ENCODE assay signal across 25 mouse cellular contexts in the genomic region with DNA sequence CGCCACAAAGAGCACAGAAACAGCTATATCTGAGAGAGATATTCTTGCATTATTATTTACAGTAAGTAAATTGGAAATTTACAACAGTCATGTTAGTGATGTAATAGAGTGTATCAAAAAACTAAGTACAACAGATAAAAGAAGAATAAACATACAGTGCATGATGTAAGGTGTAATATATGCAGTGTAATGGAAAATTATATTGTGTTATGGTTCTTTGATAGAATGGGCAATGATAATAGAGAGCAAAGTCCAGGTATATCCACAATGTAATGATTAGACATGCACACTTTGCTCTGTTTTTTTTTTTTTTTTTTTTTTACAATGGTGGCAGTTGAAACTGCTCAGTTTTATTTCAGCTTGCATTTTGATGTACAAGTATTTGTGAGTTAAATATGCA. TPM values are rescaled to one million over a fixed set of nuclear protein-coding genes. Genes with fewer than 3 reads are reported as not detected.
DNase-seq lines count a peak whose midpoint lies in the region; ATAC-seq and TF ChIP-seq lines count a peak whose summit lies in the region.
"Had no signal": no experiment of that assay in that cellular context is flagged by ENCODE, and none has a peak within 500 bp of the region (broad histone marks: within the 10 kb centered on the region; RNA-seq: fewer than 3 reads in every experiment).

No protein-coding gene starts in this region.

- ATAC-seq in intestine, embryonic 15.5 days: peak; percentile 88
- peak; percentile 85 for ATAC-seq in intestine, postnatal 0 days
- ATAC-seq: activated CD4-positive, CD25-positive, alpha-beta regulatory T cell, adult 4 months; CD4-positive, CD25-positive, alpha-beta regulatory T cell, adult 4 months; forebrain, embryonic 14.5 days; forebrain, embryonic 16.5 days; Patski had no signal

- 0 out of 2 replicates have a peak, but pooled peaks cover 3% of the 10 kb centered on the region for H3K4me1 ChIP-seq in intestine, embryonic 15.5 days (replicated peaks)
- H3K4me1 ChIP-seq in intestine, postnatal 0 days (replicated peaks; ENCODE audit: control insufficient read depth, insufficient read depth, low read length): 0 out of 2 replicates have a peak, but pooled peaks cover 4% of the 10 kb centered on the region
- peaks cover 4% of the 10 kb centered on the region; the same call in 1 of the 2 replicates for H3K4me1 ChIP-seq in small intestine, adult 2 months (ENCODE audit: control insufficient read depth, insufficient read depth, insufficient read length, low read length)
- H3K4me1 ChIP-seq: embryonic facial prominence, embryonic 10.5 days; embryonic facial prominence, embryonic 12.5 days; forebrain, embryonic 12.5 days had no signal

- H3K4me3 ChIP-seq in intestine, embryonic 15.5 days (replicated peaks): no peak overlapping the region
- no peak overlapping the region for H3K4me3 ChIP-seq in intestine, postnatal 0 days (ENCODE audit: low read depth, low read length)
- peak overlapping the region; percentile 5; the same call in 1 of the 2 replicates for H3K4me3 ChIP-seq in small intestine, adult 2 months (ENCODE audit: low read depth, low read length)
- H3K4me3 ChIP-seq: embryonic facial prominence, embryonic 10.5 days; embryonic facial prominence, embryonic 12.5 days; forebrain, embryonic 12.5 days had no signal

- H3K36me3 ChIP-seq in intestine, embryonic 15.5 days: no peaks in the 10 kb centered on the region
- peaks cover 6% of the 10 kb centered on the region; the same call in 1 of the 2 replicates for H3K36me3 ChIP-seq in intestine, postnatal 0 days (ENCODE audit: control insufficient read depth, insufficient read depth)
- peaks cover 22% of the 10 kb centered on the region for H3K36me3 ChIP-seq in small intestine, adult 2 months (ENCODE audit: control insufficient read depth, insufficient read depth, low read length)
- H3K36me3 ChIP-seq: embryonic facial prominence, embryonic 10.5 days; embryonic facial prominence, embryonic 12.5 days; forebrain, embryonic 12.5 days; G1E had no signal

- 73% methylated on average over 1 of the region's 1 CpGs for WGBS in intestine, embryonic 15.5 days
- 24% methylated on average over 1 of the region's 1 CpGs for WGBS in intestine, postnatal 0 days
- 33% methylated on average over 1 of the region's 1 CpGs for WGBS in small intestine, adult 2 months

- no peaks in the 10 kb centered on the region for H3K27me3 ChIP-seq in intestine, embryonic 15.5 days (replicated peaks)
- H3K27me3 ChIP-seq in intestine, postnatal 0 days (replicated peaks; ENCODE audit: control insufficient read depth, insufficient read depth, low read length): no peaks in the 10 kb centered on the region
- no peaks in the 10 kb centered on the region for H3K27me3 ChIP-seq in small intestine, adult 2 months (ENCODE audit: control insufficient read depth, insufficient read depth, low read length)
- H3K27me3 ChIP-seq: CH12.LX; embryonic facial prominence, embryonic 12.5 days; forebrain, embryonic 12.5 days had no signal

- H3K27ac ChIP-seq in intestine, embryonic 15.5 days: 0 out of 2 replicates have a peak overlapping the region, but pooled peaks have one; percentile 51
- peak overlapping the region; percentile 79 for H3K27ac ChIP-seq in intestine, postnatal 0 days (ENCODE audit: low read depth, low read length)
- H3K27ac ChIP-seq in small intestine, adult 2 months (ENCODE audit: insufficient read depth, low read depth, low read length): peak overlapping the region; percentile 100
- H3K27ac ChIP-seq: embryonic facial prominence, embryonic 10.5 days; embryonic facial prominence, embryonic 12.5 days; forebrain, embryonic 12.5 days had no signal

- no peak for DNase-seq in urinary bladder, adult 2 months (ENCODE audit: low spot score)
- DNase-seq in lung, adult 18-20 months: no peak
- DNase-seq in thymus, postnatal 4 days: no peak
- DNase-seq: adrenal gland, adult 8-10 months; adrenal gland, postnatal 14 days; B cell, adult 2 months; cerebellum, adult 11-12 months; cerebellum, adult 2 months; cerebellum, adult 9-10 months; cerebellum, postnatal 10 days; cerebellum, postnatal 25 days had no signal

- no peak for TF ChIP-seq CTCF in intestine, postnatal 0 days (IDR thresholded peaks at IDR 0.05; ENCODE audit: low read depth)
- no peak for TF ChIP-seq CTCF in small intestine, adult 2 months (IDR thresholded peaks at IDR 0.05; ENCODE audit: extremely low read depth, insufficient read length, insufficient replicate concordance, low read depth, low read length)

- no peak for TF ChIP-seq POLR2A in small intestine, adult 2 months (IDR thresholded peaks at IDR 0.05; ENCODE audit: low read depth, low read length)

- no peak overlapping the region for H3K9ac ChIP-seq in intestine, embryonic 15.5 days
- no peak overlapping the region for H3K9ac ChIP-seq in intestine, postnatal 0 days (ENCODE audit: low read depth, low read length)
- H3K9ac ChIP-seq: embryonic facial prominence, embryonic 12.5 days; forebrain, embryonic 12.5 days had no signal

- no peaks in the 10 kb centered on the region for H3K9me3 ChIP-seq in intestine, embryonic 15.5 days
- no peaks in the 10 kb centered on the region for H3K9me3 ChIP-seq in intestine, postnatal 0 days (ENCODE audit: control insufficient read depth)
- H3K9me3 ChIP-seq: embryonic facial prominence, embryonic 10.5 days; embryonic facial prominence, embryonic 12.5 days; forebrain, embryonic 12.5 days had no signal

- H3K4me2 ChIP-seq in intestine, embryonic 15.5 days (replicated peaks): no peak overlapping the region
- peak overlapping the region; percentile 28; the same call in 1 of the 2 replicates for H3K4me2 ChIP-seq in intestine, postnatal 0 days (replicated peaks; ENCODE audit: low read depth)
- H3K4me2 ChIP-seq: embryonic facial prominence, embryonic 12.5 days; forebrain, embryonic 12.5 days had no signal

RNA-seq across cellular contexts. Expression of a gene that starts 0.9 kb away (rescaled TPM):
- polyA plus RNA-seq in intestine, embryonic 15.5 days (2015; fragmentation: Nextera tagmentation; extraction: Ambion mirVana): 10.4 and 11.4 TPM in 2 replicates
- polyA plus RNA-seq in intestine, postnatal 0 days (2015; fragmentation: Nextera tagmentation; extraction: Ambion mirVana): 76.4 and 89.8 TPM in 2 replicates
- 6.1 and 25.9 TPM in 2 replicates for polyA plus RNA-seq in small intestine, adult 2 months (2012; rRNA removed)
- 0.12 and 0.18 TPM in 2 replicates for polyA plus RNA-seq in urinary bladder, adult 2 months (2012; rRNA removed)
- polyA plus RNA-seq: activated CD4-positive, CD25-positive, alpha-beta regulatory T cell, adult 4 months; CD4-positive, CD25-positive, alpha-beta regulatory T cell, adult 4 months; cerebellum, adult 2 months; cortical plate, adult 2 months; embryonic facial prominence, embryonic 10.5 days; embryonic facial prominence, embryonic 12.5 days; forebrain, embryonic 12.5 days; forebrain, embryonic 14.5 days; forebrain, embryonic 16.5 days; G1E; Patski had no signal

RNA-seq across cellular contexts. Expression of a gene that starts 55.9 kb away (rescaled TPM):
- polyA plus RNA-seq in intestine, embryonic 15.5 days (2015; fragmentation: Nextera tagmentation; extraction: Ambion mirVana): 0.27 and 0.49 TPM in 2 replicates
- polyA plus RNA-seq in intestine, postnatal 0 days (2015; fragmentation: Nextera tagmentation; extraction: Ambion mirVana): 0.25 and 0.44 TPM in 2 replicates
- 0.33 TPM in 1 of 2 replicates, not detected in the other for polyA plus RNA-seq in small intestine, adult 2 months (2012; rRNA removed)
- 0.37 and 0.54 TPM in 2 replicates for polyA plus RNA-seq in urinary bladder, adult 2 months (2012; rRNA removed)
- polyA plus RNA-seq: cerebellum, adult 2 months; cortical plate, adult 2 months; embryonic facial prominence, embryonic 10.5 days; forebrain, embryonic 12.5 days; G1E; Patski had no signal
